Mouse (Mus musculus) c-Kit-positive CD71-negative TER-119-negative erythroid progenitor cells, embryonic 14.5 days (primary cell): ENCODE data around the gene Gm28510.
"Not testable (repeated sequence)": the region's sequence is repeated elsewhere in the genome, so short reads cannot be mapped to it uniquely, and the experiment has no call there.

Experiments used
- DNase-seq: peaks from one replicate; pipeline ENCODE4 v3.0.0-alpha.2; 2013; ENCODE audit warnings: low read depth

The Gm28510 gene

DNA sequence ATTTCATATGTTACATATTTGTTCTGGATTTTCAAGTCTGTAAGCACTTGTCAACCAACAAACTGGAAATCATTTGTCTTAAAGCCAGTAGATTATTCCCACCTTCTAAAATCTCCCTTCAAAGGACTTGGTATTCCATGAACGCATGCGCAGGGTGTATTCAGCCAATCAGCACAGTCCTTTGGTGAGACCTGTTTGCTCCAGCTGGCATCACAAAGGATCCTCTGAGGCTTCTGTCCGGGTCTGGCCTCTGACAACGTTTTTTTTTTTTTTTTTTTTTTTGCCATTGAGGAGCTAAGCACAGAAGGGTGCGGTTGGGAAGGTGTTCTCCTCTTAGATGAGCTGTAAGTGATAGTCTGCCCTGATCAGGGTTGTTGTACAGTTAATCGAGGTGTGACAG is at the start of gene Gm28510:
TSS of gene Gm28510 (plus strand) at position 301 of the 400 bp plus-strand sequence.
- DNase-seq = not testable (repeated sequence)
